Mouse (Mus musculus): ENCODE results near the gene Ankrd49. TPM values are rescaled to one million over a fixed set of nuclear protein-coding genes. Genes with fewer than 3 reads are reported as not detected.

Ankrd49 gene
- polyA plus RNA-seq, 1 experiment from 2014 or later, result 52.8 TPM

Other genes starting within 250 kb of the Ankrd49 start
- gene Amotl1, start 139.8 kb downstream of the Ankrd49 start, polyA plus RNA-seq (2014; fragmentation: Nextera tagmentation; extraction: Ambion mirVana), result 19.1 and 20.6 TPM in 2 replicates
- 0.85 and 1.1 TPM in 2 replicates for gene Piwil4, start 44.1 kb downstream of the Ankrd49 start, polyA plus RNA-seq (2014; fragmentation: Nextera tagmentation; extraction: Ambion mirVana)
- 2.4 and 3.3 TPM in 2 replicates for gene Fut4, start 32.5 kb downstream of the Ankrd49 start, polyA plus RNA-seq (2014; fragmentation: Nextera tagmentation; extraction: Ambion mirVana)
- gene 1700012B09Rik, start 13.8 kb downstream of the Ankrd49 start, polyA plus RNA-seq (2014; fragmentation: Nextera tagmentation; extraction: Ambion mirVana), result 1.0 TPM in 1 of 2 replicates, not detected in the other
- 26.9 and 29.8 TPM in 2 replicates for gene Mre11a, start 202 bp downstream of the Ankrd49 start, polyA plus RNA-seq (2014; fragmentation: Nextera tagmentation; extraction: Ambion mirVana)
- 0.58 and 1.1 TPM in 2 replicates for gene Gpr83, start 75.4 kb upstream of the Ankrd49 start, polyA plus RNA-seq (2014; fragmentation: Nextera tagmentation; extraction: Ambion mirVana)
- gene Izumo1r, start 119.1 kb upstream of the Ankrd49 start, polyA plus RNA-seq (2014; fragmentation: Nextera tagmentation; extraction: Ambion mirVana), result not detected in 2 replicates

All from neural tube, embryonic 11.5 days (tissue).